Mouse (Mus musculus) spleen, adult 2 months (tissue): ENCODE data around the gene Vps25.

Source experiments
- CTCF ChIP-seq: fragments of 200-500 bp; IDR thresholded peaks from 2 replicates; pipeline ENCODE4 v1.5.1; 2011; ENCODE audit warnings: mild to moderate bottlenecking, inconsistent platforms; ENCODE audit not compliant: insufficient read depth, insufficient read length, insufficient replicate concordance; ENCODE audit errors: extremely low read depth
- POLR2A ChIP-seq: fragments of 200-500 bp; IDR thresholded peaks from 2 replicates; pipeline ENCODE4 v1.6.1; 2011; ENCODE audit warnings: low read depth, low read length, inconsistent platforms

DNA sequence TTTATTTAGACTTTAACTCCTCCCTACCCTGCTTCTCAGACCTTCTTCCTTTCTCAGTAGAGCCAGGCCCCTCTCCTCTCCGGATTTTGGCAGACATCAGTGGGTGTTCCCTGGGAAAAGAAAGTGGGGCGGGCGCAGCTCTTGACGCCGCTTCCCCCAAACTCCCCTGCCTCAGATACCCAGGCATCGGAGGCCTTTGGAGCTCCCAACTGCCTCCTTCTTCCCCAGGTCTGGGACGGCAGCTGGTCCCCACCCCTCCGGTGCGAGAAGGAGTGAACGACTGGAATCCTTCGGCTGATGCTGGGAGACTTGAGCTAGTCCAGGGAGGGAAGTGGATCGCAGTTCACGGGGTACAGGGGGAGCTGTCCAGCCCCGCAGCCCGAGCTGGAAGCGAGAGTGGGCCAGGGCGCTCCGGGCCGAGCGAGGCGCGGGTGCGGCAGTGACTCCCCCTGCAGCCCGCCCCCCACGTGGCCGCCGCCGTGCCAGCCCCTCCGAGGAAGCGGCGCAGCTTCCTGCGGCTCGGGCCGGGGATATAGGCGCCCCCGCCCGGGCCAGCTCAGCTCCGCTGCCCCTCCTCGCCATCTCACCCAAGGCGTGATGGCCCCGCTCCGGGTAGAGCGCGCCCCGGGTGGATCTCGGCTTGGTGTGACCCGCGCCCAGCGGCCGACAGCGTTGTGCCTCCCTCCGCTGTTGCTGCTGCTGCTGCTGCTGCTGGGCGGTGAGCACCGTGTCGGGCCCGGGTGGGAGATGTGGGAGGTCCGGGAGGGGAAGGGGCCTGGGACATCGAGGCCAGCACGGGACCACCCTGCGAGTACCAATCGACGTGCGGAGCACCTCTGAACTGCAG, 7.4 kb upstream of the Vps25 start, which contains the start of gene Ramp2:
- no peak for TF ChIP-seq CTCF
- TF ChIP-seq POLR2A, result no peak
